Mouse (Mus musculus) limb, embryonic 11.5 days (tissue): Measurements from ENCODE around the gene 2410004B18Rik. TPM values are rescaled to one million over a fixed set of nuclear protein-coding genes. Genes with fewer than 3 reads are reported as not detected.

Experiments
- ATAC-seq: fragments of 200-750 bp; cut with Nextera tagmentation; 2 replicates; pipeline ENCODE4 v1.8.0; 2017; ENCODE audit warnings: low read depth; ENCODE audit not compliant: insufficient number of reproducible peaks, low FRiP score, low TSS enrichment
- DNase-seq: peaks from one replicate; pipeline ENCODE4 v3.0.0-alpha.2; 2015; ENCODE audit warnings: low spot score
- H3K27ac ChIP-seq: fragments of 300-500 bp; sonication (generic); replicated peaks from 2 replicates; pipeline ENCODE4 v1.5.1; 2014; ENCODE audit warnings: low read depth, mild to moderate bottlenecking, low read length
- H3K27me3 ChIP-seq: fragments of 300-500 bp; sonication (generic); 2 replicates; pipeline ENCODE4 v1.6.1; 2014; ENCODE audit warnings: mild to moderate bottlenecking, low read length, mixed read lengths; ENCODE audit not compliant: control insufficient read depth, insufficient read depth
- H3K36me3 ChIP-seq: fragments of 300-500 bp; sonication (generic); 2 replicates; pipeline ENCODE4 v1.6.1; 2014; ENCODE audit warnings: mild to moderate bottlenecking, low read length, moderate library complexity, mixed read lengths; ENCODE audit not compliant: control insufficient read depth, insufficient read depth
- H3K4me1 ChIP-seq: fragments of 300-500 bp; sonication (generic); 2 replicates; pipeline ENCODE4 v1.6.1; 2014; ENCODE audit warnings: low read length, mixed read lengths; ENCODE audit not compliant: control insufficient read depth, insufficient read depth
- H3K4me2 ChIP-seq: fragments of 300-500 bp; sonication (generic); 2 replicates; pipeline ENCODE4 v1.6.1; 2014; ENCODE audit warnings: low read depth, mild to moderate bottlenecking, moderate library complexity; ENCODE audit not compliant: severe bottlenecking
- H3K4me3 ChIP-seq: fragments of 300-500 bp; sonication (generic); 2 replicates; pipeline ENCODE4 v1.5.1; 2014; ENCODE audit warnings: low read depth, low read length
- H3K9ac ChIP-seq: fragments of 300-500 bp; sonication (generic); 2 replicates; pipeline ENCODE4 v1.6.1; 2014; ENCODE audit warnings: mild to moderate bottlenecking, low read length
- H3K9me3 ChIP-seq: fragments of 300-500 bp; sonication (generic); 2 replicates; pipeline ENCODE4 v1.6.1; 2016; ENCODE audit warnings: low read length; ENCODE audit not compliant: control insufficient read depth
- WGBS: fragments of 180-500 bp; shearing (Covaris S2); extraction: QIAGEN DNeasy Blood & Tissue Kit; methylation state at CpG from one replicate; pipeline ENCODE4 v1.1.7; 2014; 5-methylcytosine and 5-hydroxymethylcytosine counted together
- polyA plus RNA-seq: library from polyadenylated mRNA; unstranded; fragments of >200 nt; fragmentation: Nextera tagmentation; extraction: Ambion mirVana; gene quantifications from 2 replicates; pipeline ENCODE4 v1.2.1, GENCODE M21; 2014

2410004B18Rik gene
- polyA plus RNA-seq, 1 experiment from 2014 or later: 61.3 TPM

DNA sequence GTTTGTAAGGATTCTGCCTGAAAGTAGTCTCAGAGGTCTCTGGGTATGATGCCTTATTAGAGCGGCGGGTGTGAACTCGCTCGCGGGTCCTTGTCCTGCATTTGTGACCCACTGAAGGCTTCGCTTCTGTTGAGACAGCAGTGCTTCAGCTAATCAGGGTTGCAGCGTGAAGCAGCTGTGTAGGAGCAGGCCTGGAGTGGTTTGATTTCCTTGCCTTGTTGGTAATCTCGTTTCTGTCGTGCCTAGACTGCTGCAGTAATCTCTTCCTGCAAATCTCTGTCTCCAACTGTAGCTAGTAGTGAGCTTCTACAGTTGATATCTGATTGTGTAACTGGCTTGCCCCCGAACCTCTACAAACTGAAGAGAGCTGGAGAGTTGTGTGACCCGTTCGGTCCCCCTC, 1.6 kb downstream of the 2410004B18Rik start:
- H3K27ac ChIP-seq: no peak overlapping the region
- no peaks in the 10 kb centered on the region for H3K9me3 ChIP-seq
- H3K4me3 ChIP-seq: no peak overlapping the region
- no peak overlapping the region for H3K4me2 ChIP-seq
- 88% methylated on average over 12 of the region's 12 CpGs for WGBS
- no peaks in the 10 kb centered on the region; the same call in 1 of the 2 replicates for H3K36me3 ChIP-seq
- DNase-seq (no peak), ATAC-seq (no peak)
- peaks cover 5% of the 10 kb centered on the region for H3K4me1 ChIP-seq
- H3K27me3 ChIP-seq: no peaks in the 10 kb centered on the region
- H3K9ac ChIP-seq: no peak overlapping the region

DNA sequence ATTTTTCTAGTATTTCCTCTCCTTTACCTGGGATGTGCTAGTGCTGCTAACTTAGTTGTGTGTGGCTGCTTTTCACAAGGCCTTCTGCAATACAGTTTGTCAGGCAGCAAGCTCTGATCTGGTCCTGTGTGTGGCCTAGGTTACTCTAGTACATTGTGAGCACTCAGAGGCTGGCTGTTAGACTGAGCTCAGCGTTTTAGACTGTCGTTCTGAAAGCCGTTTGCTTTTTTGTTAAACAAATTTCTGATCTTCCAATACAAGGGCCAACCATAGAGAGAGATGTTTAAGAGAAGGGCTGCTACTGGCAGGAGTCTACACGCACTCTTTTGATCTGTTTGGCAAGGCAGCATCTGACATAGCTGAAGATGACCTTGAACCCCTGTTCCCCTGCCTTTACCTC, 2.2 kb downstream of the 2410004B18Rik start:
- DNase-seq (no peak), ATAC-seq (no peak)
- H3K9me3 ChIP-seq: no peaks in the 10 kb centered on the region
- no peak overlapping the region for H3K4me2 ChIP-seq
- H3K4me3 ChIP-seq: no peak overlapping the region
- H3K9ac ChIP-seq: no peak overlapping the region
- WGBS: 90% methylated on average over 4 of the region's 4 CpGs
- no peak overlapping the region for H3K27ac ChIP-seq
- no peaks in the 10 kb centered on the region; the same call in 1 of the 2 replicates for H3K36me3 ChIP-seq
- no peaks in the 10 kb centered on the region for H3K27me3 ChIP-seq
- peaks cover 5% of the 10 kb centered on the region for H3K4me1 ChIP-seq

DNA sequence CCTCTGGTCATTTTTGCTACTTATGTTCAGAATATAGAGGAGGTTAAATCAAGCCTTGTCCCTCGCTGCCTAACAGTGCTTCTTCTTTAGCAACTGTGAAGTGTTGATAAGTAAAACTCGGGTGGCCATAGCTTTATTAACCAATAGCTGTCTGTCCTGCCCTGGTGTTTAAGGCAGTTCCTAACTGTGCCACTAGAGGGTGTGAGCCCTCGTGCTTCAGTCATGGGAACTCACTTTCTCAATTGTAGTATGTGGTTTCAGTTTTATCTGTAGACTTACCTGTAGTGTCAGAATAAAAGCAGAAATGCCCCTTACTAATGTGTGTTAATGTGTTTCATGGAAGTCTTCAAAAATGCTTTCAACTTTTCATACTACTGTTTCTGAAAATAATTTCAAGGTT, 4.2 kb downstream of the 2410004B18Rik start:
- DNase-seq: peak; percentile 83
- WGBS: 16% methylated on average over 3 of the region's 3 CpGs
- Histone ChIP-seq H3K9me3 (no peaks in the 10 kb centered on the region), H3K9ac (no peak overlapping the region), H3K4me3 (no peak overlapping the region), H3K4me1 (peaks cover 5% of the 10 kb centered on the region), H3K27me3 (no peaks in the 10 kb centered on the region), H3K27ac (no peak overlapping the region), H3K4me2 (no peak overlapping the region), H3K36me3 (no peaks in the 10 kb centered on the region; the same call in 1 of the 2 replicates)
- ATAC-seq: no peak

DNA sequence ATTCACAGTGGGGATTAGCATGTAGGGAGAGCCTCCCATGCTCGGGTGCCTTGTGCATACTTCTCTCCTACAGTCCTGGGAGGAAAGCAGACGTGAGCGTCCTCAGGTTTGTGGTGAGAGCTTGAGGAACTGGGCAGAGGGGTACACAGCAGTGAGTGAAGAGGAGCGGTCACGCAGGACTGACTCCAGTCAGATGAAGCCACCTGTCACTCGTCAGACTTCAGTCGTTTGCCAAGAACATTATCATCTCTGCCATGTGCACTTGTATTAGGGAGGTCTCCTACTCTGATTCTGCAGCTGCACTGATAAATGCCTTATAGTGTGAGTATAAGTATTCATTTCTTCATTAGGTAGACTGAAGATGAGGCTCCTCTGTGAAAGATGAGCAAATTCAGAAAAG, 6.5 kb downstream of the 2410004B18Rik start:
- H3K36me3 ChIP-seq: no peaks in the 10 kb centered on the region; the same call in 1 of the 2 replicates
- H3K4me3 ChIP-seq: no peak overlapping the region
- H3K4me1 ChIP-seq: no peaks in the 10 kb centered on the region
- H3K9ac ChIP-seq: no peak overlapping the region
- H3K27ac ChIP-seq: no peak overlapping the region
- 94% methylated on average over 7 of the region's 7 CpGs for WGBS
- H3K9me3 ChIP-seq: no peaks in the 10 kb centered on the region
- ATAC-seq (no peak), DNase-seq (no peak)
- no peak overlapping the region for H3K4me2 ChIP-seq
- no peaks in the 10 kb centered on the region for H3K27me3 ChIP-seq

DNA sequence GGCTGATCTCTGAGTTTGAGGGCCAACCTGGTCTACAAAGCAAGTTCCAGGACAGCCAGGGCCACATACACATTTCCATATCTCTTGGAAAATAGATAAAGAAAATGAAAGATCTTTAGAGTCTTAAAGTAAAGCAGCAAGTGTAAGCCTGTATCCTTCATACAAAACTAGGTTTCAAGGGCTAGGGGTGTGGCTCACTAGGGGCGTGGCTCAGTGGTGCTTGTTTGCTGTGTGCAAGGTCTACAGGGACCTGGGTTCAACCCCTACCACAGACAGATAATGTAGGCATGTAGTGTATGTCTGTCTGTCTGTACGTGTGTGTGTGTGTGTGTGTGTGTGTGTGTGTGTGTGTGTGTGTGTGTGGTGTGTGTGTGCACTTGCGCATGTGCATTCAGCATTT, 8.1 kb downstream of the 2410004B18Rik start:
- 78% methylated on average over 3 of the region's 3 CpGs for WGBS
- Histone ChIP-seq H3K9me3 (no peaks in the 10 kb centered on the region), H3K36me3 (no peaks in the 10 kb centered on the region; the same call in 1 of the 2 replicates), H3K4me3 (no peak overlapping the region), H3K27me3 (no peaks in the 10 kb centered on the region), H3K9ac (no peak overlapping the region), H3K4me2 (no peak overlapping the region), H3K27ac (no peak overlapping the region), H3K4me1 (0 out of 2 replicates have a peak, but pooled peaks cover 2% of the 10 kb centered on the region)
- no peak for ATAC-seq
- DNase-seq: no peak

DNA sequence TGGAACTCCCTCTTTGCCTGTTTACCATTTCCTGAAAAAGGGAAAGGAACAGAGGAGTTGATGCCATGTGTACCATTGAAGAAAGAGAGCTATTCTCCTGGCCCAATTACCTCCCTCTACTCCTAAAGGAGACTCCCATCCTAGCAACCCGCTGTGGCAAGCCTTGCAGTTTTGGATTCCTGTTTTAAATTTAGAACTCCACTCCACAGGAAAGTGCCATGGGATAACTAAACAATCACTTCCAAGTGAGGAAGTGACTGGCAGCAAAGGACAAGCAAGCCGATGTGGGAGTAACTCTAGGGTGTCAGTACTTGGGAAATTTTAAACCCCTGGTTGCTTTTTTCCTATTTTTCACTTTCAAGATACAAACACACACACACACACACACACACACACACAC, 8.8 kb downstream of the 2410004B18Rik start:
- ATAC-seq: no peak
- Histone ChIP-seq H3K36me3 (no peaks in the 10 kb centered on the region; the same call in 1 of the 2 replicates), H3K4me3 (no peak overlapping the region), H3K9me3 (no peaks in the 10 kb centered on the region), H3K27me3 (no peaks in the 10 kb centered on the region), H3K4me1 (0 out of 2 replicates have a peak, but pooled peaks cover 2% of the 10 kb centered on the region), H3K9ac (no peak overlapping the region), H3K27ac (no peak overlapping the region), H3K4me2 (no peak overlapping the region)
- 72% methylated on average over 2 of the region's 2 CpGs for WGBS
- DNase-seq: no peak

DNA sequence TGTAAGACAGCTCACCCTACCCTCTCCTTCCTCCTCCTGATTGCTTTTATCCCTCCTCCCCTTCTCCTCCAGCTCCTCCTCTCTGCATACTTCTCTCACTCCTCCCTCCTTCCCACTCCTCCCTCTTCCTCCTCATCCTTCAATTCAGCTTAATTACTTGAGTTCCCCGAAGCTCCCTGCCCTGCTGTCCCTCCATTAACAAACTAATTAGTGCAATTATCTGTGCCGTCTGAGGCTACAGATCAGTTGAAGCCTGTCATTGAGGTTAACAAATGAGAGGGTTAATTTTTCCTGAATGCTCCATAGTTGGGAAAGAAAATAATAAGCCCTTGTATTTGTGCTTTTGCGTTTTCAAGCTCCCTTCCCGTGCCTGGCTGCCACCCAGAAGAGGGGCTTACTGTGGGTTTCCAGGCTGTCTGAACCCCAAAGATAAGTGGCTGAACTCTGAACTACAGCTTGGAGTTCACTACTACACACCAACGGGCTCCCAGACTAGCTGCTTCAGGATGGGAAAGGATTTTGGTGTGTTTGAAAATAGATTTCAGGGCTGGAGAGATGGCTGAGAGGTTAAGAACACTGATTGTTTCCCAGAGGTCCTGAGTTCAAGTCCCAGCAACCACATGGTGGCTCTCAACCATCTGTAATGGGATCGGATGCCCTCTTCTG, 9.9 kb downstream of the 2410004B18Rik start:
- no peak overlapping the region for H3K4me3 ChIP-seq
- no peak for ATAC-seq
- no peak overlapping the region for H3K9ac ChIP-seq
- H3K9me3 ChIP-seq: no peaks in the 10 kb centered on the region
- no peak overlapping the region for H3K4me2 ChIP-seq
- WGBS: 44% methylated on average over 6 of the region's 6 CpGs
- no peaks in the 10 kb centered on the region for H3K27me3 ChIP-seq
- H3K36me3 ChIP-seq: no peaks in the 10 kb centered on the region
- H3K4me1 ChIP-seq: 0 out of 2 replicates have a peak, but pooled peaks cover 2% of the 10 kb centered on the region
- DNase-seq: no peak
- no peak overlapping the region for H3K27ac ChIP-seq

DNA sequence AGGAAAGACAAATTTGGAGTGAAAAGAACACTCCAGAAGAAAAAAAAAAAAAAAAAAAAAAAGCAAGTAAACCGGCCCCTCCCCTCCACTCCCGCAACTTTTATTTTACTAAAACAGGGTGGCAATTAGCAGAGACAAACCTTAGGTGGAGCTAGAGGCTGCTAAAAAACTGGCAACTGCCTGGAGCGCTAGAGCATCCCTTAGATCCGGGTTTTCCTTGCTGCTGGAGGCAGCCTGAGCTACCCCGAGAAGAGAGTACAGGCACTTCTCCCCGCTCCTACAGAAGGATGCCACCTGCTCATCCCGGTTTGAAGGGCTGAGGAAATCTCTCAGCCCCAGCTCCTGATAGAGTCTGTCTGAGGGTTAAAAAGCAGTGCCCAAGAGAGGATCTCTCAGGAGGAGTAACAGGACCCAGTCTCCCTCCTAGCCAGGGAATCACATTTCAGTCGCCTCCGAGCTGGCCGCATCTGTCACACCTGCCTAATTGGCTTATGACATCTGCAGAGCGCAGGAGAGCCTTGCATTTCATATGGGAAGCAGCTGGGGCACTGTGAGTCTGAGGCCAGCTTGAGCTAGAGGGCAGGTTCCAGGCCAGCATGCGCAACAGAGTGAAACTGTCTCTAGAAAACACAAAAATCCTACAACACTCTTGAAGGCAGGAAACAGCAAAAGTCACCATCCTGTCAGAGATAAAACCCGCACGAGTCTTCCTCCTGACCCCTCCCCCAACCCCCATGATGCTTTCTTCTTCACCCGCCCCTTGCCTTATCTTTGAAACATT, 12.4 kb downstream of the 2410004B18Rik start:
- H3K9ac ChIP-seq: no peak overlapping the region
- DNase-seq (peak; percentile 66), ATAC-seq (peak; percentile 75)
- H3K4me3 ChIP-seq: no peak overlapping the region
- no peaks in the 10 kb centered on the region for H3K36me3 ChIP-seq
- 6% methylated on average over 15 of the region's 15 CpGs for WGBS
- 0 out of 2 replicates have a peak, but pooled peaks cover 2% of the 10 kb centered on the region for H3K4me1 ChIP-seq
- H3K9me3 ChIP-seq: no peaks in the 10 kb centered on the region
- no peak overlapping the region for H3K27ac ChIP-seq
- no peaks in the 10 kb centered on the region for H3K27me3 ChIP-seq
- peak overlapping the region; percentile 23 for H3K4me2 ChIP-seq
